Mouse (Mus musculus) erythroblast, embryonic 14.5 days (primary cell): Measurements from ENCODE around the gene Sytl4. TPM values are rescaled to one million over a fixed set of nuclear protein-coding genes. Genes with fewer than 3 reads are reported as not detected.

Source experiments
- H3K27me3 ChIP-seq: 2 replicates; pipeline ENCODE4 v1.6.1; 2012; ENCODE audit warnings: inconsistent platforms; ENCODE audit not compliant: control insufficient read depth
- H3K36me3 ChIP-seq: 2 replicates; pipeline ENCODE4 v1.6.1; 2012; ENCODE audit warnings: mild to moderate bottlenecking, inconsistent platforms; ENCODE audit not compliant: control insufficient read depth
- H3K4me1 ChIP-seq: 2 replicates; pipeline ENCODE4 v1.6.1; 2012; ENCODE audit warnings: inconsistent platforms; ENCODE audit not compliant: control insufficient read depth
- H3K4me3 ChIP-seq: replicated peaks from 2 replicates; pipeline ENCODE3; 2012; ENCODE audit warnings: moderate library complexity, mild to moderate bottlenecking, inconsistent platforms
- H3K9me3 ChIP-seq: 2 replicates; pipeline ENCODE4 v1.6.1; 2012; ENCODE audit warnings: low read length, inconsistent platforms, mixed read lengths; ENCODE audit not compliant: control insufficient read depth
- GATA1 ChIP-seq: IDR thresholded peaks from 2 replicates; pipeline ENCODE4 v1.6.1; 2012; ENCODE audit warnings: low read length, inconsistent platforms, mixed read lengths
- TAL1 ChIP-seq: IDR thresholded peaks from 3 replicates; pipeline ENCODE4 v1.6.1; 2012; ENCODE audit warnings: low read length, inconsistent platforms, mixed read lengths
- polyA plus RNA-seq: library from polyadenylated mRNA; stranded (reverse); fragments of >175 nt; gene quantifications from 2 replicates; pipeline ENCODE4 v1.2.3, GENCODE M21; 2012

Sytl4 gene
- polyA plus RNA-seq, 1 experiment = not detected

DNA sequence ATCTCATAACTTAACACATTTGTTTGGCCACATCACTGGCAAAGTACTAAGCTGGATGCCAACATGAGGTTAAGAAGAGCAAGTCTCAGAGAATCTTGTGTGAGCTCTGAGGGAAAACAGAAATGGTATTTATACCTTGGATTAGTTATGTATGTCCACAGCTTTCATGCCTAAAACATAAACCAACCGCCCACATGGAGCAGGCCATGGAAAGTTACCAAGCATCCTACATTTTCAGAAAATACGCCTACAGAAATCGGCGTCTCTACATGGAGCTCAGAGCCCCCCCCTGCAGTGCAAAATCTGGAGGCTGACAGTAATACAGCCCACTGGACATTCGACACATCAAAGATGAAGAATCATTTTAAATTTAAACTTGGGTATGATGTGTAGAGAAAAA is 93.5 kb downstream of the Sytl4 start:
- no peak overlapping the region for H3K4me3 ChIP-seq

DNA sequence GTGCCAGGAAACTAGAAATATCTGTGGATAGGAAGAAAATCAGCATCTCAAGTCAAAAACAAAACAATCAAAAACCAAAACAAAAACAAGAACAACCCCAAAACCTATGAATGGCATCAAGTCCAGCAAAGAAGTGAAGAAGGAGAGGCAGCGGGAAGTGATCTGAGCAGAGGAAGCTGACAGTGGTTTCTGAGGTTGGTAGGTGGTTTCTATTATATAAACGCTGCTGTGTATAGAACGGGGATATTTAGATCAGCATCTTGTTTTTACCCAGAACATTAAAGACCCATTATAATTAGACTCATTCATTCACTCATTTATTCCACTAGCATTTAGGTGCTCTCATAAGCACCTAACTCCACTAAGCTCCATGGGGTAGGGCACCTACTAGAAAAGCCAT is 94.3 kb downstream of the Sytl4 start:
- Histone ChIP-seq H3K9me3 (no peaks in the 10 kb centered on the region), H3K4me1 (no peaks in the 10 kb centered on the region), H3K27me3 (no peaks in the 10 kb centered on the region), H3K36me3 (no peaks in the 10 kb centered on the region), H3K4me3 (no peak overlapping the region)
- TF ChIP-seq GATA1 (no peak), TAL1 (no peak)

More for the DNA sequence above, 93.5 kb downstream of the Sytl4 start:
- no peaks in the 10 kb centered on the region for H3K27me3 ChIP-seq
- no peaks in the 10 kb centered on the region for H3K36me3 ChIP-seq
- TF ChIP-seq GATA1 = no peak
- no peak for TF ChIP-seq TAL1
- no peaks in the 10 kb centered on the region for H3K4me1 ChIP-seq
- H3K9me3 ChIP-seq = no peaks in the 10 kb centered on the region

Other genes starting within 250 kb of the Sytl4 start
- gene Tnmd, start 130.8 kb downstream of the Sytl4 start, polyA plus RNA-seq = not detected in 2 replicates
- gene Tspan6, start 83.4 kb downstream of the Sytl4 start, polyA plus RNA-seq = not detected in 2 replicates
- gene Srpx2, start 73.4 kb downstream of the Sytl4 start, polyA plus RNA-seq = 0.02 TPM in 1 of 2 replicates, not detected in the other
- gene Cstf2, start 77.4 kb upstream of the Sytl4 start, polyA plus RNA-seq = 1.1 and 1.3 TPM in 2 replicates
- gene Xkrx, start 180.3 kb upstream of the Sytl4 start, polyA plus RNA-seq = 0.01 TPM in 1 of 2 replicates, not detected in the other
- not detected in 2 replicates for gene Arl13a, start 205.7 kb upstream of the Sytl4 start, polyA plus RNA-seq
- gene Nox1, start 240.1 kb upstream of the Sytl4 start, polyA plus RNA-seq = not detected in 2 replicates